Mouse (Mus musculus) right cerebral cortex, postnatal 4 days (tissue): ENCODE measurements at regions not wholly inside any gene's neighbourhood (a gene's known extent, or its start where the extent isn't known, plus 50 kb on each side); places are given as distances from the start of the nearest gene placed in this dataset.
A peak's percentile ranks its signal among the peaks of the same experiment; 100 is the strongest.

Source experiments
- DNase-seq: peaks from one replicate; pipeline ENCODE4 v3.0.0-alpha.2; 2022

DNA sequence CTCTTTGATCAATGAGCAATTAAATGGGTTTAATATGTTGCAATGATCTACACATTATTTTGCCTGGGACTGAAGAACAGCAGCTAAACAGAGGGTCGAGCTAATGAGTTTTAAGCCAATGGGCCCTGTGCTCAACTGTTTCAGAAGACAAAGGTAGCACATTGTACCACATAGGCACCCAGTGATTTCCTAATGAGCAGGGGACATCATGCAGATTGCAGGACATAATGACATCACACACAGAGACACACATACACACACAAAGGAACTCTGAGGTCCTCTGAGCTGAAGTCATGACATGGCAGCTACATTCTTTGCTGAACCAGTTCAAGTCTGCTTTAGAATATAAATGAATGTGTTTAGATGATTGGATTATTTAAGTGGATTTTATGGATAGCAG lies 71.9 kb downstream of the Zfp330 start:
- no peak for DNase-seq

DNA sequence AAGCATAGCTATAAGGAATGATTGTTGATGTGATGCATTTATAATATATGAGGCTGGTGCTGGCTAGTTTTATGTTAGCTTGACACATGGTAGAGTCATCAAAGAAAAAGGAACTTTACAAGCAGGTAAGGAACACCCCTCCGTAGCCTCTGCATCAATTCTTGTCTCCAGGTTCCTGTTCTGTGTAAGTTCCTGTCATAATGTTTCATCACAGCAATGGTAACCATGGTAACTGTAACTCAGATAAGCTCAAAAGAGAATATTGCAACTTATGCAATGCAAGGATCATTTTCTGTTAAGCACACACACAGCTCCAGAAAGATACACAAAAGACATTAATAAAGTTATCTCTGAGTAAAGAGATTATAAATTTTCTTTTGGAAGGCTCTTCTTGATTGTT lies 73.5 kb downstream of the Zfp330 start:
- no peak for DNase-seq

DNA sequence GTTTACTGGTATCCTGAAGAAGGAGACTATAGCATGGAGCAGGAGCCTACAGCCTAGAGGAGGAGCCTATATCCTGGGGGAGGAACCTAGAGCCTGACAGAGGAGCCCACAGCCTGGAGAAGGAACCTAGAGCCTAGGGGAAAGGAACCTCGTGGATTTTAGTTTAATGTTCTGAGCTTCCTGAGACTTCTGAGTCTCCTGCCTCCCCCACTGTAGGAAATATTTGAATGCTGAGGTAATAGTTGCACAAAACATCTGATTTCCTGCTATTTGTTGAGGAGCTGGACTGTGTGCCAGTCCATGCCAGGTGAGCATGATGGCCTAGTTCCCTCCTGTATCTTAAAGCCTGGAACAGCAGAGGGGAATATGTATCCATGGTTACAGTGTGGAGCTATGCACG lies 74.7 kb downstream of the Zfp330 start:
- DNase-seq, result no peak

DNA sequence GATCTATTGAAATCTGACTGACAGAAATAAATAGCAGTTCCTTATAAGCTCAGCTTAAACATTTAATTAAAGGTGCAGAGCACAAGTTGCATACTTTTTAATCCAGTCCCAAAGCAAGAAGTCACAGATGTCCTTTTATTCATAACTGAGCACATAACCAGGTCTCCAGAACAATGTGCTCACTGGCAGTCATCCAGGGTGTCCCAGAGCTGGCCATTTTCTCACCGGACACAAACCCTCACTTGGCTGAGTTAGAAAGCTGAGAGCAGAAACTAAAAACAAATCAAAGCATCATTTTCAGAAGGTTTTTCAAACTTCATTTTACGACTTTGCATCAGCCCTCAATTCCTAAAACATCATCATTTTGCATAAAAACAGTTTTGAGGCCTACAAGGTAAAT lies 75.9 kb downstream of the Zfp330 start:
- DNase-seq, result no peak

DNA sequence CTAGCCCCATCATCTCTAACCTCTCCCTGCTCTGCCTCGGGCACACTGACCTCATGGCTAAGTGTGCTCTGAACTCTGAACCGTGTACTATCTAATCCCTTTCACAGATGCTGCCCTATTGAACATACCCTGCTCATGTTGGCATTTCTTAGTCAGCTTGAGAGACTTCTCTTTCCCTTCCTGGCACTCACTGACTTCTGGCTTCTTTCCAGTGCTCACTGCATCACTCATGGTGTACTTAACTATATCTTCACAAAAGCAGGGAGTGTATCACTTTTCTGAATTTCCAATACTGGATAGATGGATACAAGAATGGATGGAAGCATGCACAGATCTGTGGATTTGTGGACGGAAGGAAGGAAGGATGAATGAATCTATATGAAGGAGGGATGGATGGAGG lies 80.9 kb downstream of the Zfp330 start:
- peak; percentile 5 for DNase-seq

DNA sequence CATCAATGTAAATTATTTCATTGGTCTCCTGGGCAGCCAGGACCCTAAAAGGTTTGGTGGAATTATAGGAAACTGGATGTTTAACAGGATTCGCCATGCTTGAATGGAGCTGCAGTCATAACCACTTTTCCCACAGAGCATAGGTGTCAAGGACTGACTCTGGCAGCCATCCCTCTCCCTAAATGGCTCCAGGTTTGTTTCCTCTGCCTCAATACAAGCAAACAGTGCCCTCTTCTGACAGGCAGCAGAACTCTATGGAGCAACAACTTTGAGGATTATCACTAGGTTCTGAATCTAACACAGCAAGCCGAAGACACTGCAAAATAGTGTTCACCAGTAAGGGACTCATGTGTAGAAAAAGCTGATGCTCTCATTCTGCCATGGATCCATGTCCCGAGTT lies 84.6 kb downstream of the Zfp330 start:
- DNase-seq, result peak; percentile 7

DNA sequence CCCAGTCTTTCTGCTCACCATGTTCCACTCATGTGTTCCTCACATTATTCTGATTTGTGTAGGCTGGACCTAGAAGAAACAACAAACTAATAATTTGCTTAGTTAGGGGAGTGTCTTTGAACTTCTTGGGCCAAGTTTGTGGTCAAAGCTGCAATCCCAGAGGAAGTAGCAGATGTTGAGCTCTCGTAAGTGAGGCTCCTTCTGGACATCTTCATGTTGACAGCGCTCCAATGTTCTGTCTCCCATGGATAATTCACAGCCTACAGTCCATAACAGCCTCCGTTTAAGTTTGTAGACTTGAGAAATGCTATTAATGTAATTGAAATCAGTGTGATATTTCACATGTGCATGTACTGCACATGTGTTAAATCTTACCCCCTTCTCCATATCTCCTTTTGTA lies 88.0 kb downstream of the Zfp330 start:
- DNase-seq, result no peak

DNA sequence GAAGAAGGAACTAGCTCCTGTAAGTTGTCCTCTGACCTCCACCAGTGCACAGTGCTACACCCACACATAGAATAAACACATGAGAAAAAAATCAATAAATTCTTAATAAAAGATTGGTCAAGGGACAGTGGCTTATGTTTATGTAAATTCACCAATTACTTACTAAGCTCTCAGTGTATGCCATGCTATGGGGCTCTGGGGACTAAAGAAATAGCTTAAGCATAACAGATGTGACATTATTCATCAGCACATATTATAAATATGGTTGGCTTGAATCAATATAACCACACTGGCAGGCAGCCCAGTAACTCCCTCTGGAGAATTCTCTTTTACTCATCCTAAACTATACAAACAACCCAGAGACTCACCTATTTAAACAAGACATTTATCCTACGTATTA lies 95.2 kb downstream of the Zfp330 start:
- DNase-seq, result no peak

DNA sequence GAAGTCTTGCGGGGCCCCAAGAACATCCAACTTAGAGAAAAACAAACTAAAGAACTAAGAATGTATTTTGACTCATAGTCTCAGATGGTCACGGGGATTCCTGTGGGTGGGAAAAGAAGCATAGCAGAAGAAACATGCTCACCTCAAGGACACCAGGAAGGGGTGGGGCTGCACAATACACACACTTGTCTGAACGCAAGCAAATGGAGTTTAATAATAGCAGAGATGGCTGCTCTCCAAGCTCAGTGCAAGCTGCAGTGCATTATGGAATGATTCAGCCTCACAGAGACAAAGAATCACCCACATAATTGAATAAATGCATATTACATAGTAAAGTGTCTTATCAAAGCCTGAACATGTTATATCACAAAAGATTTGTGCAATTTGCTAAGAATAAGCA lies 96.2 kb downstream of the Zfp330 start:
- DNase-seq, result no peak

DNA sequence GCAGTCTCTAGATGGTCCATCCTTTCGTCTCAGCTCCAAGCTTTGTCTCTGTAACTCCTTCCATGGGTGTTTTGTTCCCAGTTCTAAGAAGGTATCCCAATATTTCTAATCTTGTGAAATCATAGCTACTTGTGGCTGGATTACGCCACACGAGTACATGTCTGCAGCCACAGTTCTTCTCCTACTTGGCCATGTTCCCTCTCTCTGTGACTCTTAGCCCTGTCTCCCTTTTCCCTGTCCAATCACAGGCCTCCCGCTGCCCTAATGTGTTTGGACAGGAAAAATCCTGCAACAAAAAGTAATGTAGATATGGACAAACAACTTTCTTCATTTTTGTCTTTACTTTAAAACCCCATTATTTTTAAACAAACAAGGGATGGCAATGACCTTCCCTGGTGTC lies 104.7 kb downstream of the Zfp330 start:
- DNase-seq, result no peak

DNA sequence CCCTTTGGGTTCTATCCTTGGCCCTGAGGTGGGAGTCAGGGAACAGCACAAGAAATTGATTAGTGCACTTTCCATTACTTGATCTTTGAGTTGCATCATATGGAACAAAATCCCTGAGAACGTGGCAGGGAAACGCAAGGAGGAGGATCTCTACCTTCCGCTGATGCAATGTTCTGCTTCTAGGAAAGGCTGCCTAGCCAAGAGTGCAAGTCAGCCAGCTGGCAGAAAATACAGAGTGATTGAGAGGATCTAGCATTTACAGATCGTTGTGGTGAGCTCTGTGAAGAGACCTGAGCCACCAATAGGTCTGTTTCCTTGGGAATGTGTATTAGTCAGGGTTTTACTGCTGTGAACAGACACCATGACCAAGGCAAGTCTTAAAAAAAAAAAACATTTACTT lies 108.8 kb downstream of the Zfp330 start:
- no peak for DNase-seq

DNA sequence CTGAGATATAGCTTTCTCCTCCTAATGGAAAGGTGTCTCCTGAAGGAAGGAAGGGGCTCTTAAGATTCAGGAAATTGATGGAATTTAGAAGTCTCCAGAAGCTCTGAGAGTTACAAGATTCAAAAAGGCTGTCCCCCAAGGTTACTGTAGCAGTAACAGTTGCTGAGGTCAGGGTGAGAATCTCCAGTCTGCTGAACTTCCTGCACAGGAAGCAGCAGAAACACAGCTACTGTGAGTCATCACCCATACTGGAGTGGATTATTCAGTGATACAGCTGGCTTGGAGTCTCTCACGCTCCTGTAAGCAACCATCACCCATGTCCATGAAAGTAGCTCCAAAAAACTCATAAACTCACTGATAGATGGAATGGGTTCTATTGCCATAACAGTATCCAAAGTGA lies 133.5 kb downstream of the Zfp330 start:
- DNase-seq, result no peak

DNA sequence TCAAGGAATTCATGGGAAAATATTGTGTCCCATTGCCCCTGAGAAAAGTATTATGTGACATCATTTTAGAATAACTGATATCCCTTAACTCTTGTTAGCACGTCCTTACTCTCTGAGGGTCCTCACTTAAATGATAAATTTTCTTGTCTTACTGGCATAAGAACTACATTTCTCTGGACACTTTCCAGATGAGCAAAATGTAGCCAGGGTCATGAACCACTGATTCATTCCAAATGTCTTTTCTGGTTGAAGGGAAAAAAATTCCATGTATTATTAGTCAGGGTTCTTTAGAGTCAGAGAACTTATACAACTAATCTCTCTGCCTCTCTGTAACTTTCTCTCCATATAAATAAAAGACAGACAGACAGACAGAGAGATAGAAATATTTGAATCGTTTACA lies 143.5 kb downstream of the Zfp330 start:
- no peak for DNase-seq

DNA sequence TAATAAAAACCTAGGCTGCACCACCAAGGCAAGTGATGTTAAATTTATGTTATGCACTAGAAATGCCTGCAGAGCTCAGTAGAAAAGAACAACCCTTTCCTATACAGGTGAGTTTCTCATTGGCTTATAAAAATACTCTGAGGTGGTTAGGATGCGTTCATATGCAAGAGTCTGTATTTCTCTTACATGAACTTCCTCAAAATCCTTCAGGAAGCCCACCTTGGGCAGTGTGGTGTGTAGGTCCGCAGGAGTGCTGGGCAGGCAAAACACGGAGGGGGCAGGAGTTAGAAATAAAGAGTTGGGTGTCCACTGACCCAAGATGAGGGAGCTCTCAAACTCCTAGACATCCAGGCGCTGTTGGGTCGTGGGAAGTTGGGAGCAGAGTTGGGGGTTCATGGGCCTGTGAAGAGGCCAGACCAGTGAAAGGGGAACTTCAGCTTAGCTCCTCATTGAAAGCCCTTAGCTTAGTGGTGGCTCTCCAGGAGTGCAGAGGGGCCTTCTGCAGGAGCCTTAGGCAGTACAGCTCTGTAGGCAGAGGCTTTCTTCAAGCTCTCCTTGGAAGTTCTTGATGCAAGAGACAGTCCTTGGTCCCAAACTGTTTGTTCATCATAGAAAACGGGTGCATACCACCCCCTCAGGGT lies 150.0 kb downstream of the Zfp330 start:
- no peak for DNase-seq

DNA sequence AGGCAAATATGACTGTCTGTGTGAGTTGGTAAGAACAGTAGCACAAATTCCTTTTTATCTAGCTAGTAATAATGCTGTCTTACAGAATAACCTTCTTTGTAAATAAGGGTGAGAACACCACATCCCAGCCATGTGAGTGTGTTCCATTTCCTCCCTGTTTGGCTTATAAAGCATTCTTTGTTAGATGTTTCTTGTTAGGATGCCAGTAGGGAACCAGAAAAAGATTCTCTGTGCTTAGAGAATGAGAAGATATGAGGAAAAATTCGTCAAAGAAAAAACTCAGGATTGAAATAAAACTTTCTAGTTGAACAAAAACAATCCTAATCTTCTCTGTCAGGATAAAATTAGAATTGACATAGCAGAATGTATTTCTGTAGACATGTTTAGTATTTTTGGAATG lies 155.3 kb downstream of the Zfp330 start:
- DNase-seq, result no peak

DNA sequence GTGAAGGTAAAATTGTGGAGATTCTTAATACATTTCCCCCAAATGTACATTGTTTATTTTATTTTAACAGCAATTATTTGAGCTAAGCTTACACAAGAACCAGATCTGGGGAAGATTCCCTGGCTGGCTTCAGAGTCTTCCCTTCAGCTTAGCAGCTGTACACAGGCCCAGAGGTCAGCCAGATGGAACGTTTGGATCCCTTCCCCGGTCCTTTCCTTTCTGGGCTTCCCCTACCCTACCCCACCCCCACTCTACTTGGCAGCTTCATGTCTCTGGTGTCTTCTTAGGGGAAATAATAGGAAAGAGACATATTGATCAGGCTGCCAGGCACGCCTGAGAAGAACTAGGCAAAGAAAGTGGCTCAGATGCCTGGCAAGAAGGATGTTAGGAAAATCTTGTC lies 172.4 kb downstream of the Zfp330 start:
- DNase-seq, result no peak

DNA sequence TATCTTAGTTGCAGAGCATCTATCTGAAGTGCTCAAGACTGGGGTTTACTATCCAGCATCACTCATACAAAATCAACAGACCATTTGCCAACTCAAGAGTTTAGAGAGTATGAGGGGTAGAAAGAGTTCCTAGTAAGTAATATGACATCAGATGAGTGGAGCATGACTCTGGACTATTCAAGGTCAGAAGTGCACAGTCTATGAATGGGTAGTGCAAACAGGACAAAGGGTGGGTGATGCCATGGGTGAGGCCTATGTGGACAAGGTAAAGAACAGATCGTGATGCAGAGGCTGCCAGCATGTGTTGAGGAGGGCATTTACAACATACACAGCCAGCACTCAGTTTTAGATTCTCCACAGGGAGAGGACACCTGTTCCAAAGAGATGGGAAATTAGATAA lies 170.4 kb upstream of the Il15 start:
- no peak for DNase-seq

DNA sequence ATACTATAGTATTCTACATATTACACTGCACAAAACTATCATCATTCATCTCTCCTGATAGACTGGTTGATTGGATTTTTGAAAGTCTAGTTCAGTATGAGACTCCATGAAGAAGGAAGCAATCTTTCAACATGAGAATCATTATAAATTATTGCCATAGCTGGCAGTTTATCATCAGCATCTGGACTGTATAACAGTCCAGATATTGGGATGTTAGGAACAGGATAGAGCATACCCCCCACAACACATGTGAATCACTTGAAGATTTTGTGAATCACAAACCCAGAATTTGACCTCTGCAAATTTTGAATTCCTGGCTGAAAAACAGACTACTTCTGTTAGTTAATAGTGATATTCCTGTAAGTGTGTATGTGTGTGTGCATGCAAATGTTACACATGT lies 135.1 kb upstream of the Il15 start:
- no peak for DNase-seq

DNA sequence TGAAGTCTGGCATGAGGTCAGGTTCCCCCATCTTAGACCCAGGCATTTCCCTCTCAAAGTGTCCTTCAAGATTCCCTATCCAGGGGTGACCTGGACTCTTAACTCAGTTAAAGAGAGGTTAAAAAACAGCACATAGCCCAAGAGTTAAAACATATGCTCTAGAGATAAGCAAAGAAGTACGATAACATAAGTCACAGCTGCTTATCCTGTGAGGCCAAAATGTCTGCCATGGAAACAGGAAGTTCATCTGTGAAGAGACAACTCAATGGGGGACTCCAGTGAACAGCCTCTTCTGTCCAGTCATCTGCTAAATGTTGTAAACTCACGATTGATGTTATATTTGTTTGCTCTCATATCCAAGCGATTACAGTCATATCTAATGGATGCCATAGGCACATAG lies 126.1 kb upstream of the Il15 start:
- DNase-seq, result no peak

DNA sequence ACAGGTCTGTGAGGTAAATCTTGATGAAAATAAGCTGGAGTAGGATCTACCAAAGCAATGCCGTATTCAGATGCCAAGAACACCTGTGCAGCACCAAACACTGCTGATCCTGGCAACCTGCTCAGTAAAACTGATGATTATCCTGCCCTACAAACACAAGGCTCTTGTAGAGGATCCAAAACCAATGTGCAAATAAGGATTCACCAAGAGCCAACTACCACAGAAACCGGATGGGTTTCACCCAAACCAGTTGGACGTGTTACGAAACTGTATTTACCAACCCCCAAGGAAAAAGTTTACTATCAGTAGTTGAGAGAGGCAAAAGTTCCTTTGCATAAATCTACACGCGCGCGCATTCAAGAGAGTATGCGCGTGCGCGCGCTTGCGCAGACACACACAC lies 120.8 kb upstream of the Il15 start:
- no peak for DNase-seq

DNA sequence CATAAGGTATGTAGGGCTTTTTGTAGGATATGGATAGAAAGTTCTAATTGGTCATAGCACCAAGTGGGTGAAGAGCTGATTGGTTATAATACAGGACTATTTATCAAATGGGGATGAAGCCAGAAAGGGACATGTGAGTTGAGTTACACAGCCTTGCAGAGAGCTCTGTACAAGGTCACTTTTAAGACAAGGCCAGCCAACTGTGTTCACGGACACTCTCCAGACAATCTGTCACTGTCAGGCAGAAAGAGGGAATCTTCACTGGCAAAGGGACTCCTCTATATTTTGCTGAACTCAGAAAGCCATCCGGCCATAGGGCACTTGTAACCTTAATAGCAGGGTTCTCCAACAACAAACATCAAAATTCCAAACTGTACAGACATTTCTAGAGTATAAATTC lies 95.5 kb upstream of the Il15 start:
- DNase-seq, result no peak

DNA sequence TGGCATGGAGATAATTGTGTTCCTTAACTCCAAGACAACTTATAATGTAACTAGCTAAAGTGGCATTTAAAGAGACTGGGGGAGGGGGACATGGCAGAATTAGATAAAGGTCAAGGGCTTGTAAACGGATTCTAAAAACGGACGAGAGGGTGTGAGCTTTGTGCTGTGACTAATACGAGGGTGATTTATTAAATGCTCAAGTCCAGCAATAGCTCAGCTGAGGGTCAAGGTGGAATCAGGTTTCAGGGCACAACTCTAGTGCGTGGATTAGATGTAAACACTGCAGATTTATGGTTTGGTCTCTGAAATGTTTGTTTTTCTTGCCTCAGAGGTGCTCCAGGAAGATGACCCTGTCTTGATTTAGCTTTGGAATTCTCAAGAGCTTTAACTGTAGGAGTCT lies 74.8 kb upstream of the Il15 start:
- no peak for DNase-seq

DNA sequence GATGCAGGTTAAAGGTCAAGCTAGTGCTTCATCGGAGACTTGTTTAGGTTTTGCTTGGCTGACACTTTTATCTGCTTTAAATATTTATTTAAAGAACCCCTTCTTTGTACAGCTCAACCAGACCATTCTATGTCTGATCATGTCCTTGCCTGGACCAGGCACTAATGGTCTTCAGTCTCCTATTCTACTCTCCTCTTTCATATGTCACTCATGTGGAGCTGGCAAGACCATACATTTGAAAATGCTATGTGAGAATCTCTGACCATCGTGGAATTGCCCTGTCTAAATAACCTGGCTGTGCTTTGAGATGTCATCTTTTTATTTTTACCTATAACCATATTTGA lies 74.4 kb upstream of the Il15 start:
- DNase-seq, result no peak

DNA sequence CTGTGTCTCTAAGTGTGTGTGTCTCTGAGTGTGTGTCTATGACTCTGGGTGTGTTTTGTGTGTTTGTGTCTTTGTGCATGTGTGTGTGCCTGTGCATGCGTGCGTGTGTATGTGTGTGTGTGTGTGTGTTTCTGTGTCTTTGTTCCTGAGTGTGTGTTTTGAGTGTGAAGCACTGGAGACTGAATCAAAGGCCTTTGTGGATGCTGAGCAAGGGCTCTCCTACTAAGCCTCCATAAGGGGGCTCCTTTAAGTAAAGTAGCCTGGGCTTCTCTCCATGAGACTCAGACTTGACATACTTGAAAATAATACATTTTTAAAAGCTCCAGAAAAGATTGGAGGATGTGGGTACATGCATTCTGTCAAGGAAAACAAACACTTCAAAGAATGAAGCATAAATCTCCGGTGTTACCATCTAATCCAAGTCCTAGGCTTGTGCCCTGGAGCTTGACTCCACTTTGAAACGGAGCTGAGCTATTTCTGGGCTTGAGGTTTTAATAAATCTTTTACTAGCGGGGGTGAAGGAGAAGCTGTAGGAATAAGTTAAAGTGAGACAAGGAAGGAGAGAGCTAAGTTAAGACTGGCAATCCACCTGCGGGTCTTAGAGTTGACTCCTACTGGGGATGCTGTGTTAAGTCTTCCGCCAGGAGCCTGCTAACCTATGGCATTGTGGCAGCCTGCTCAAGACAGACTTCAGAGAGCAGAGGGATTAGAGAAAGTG lies 73.8 kb upstream of the Il15 start:
- no peak for DNase-seq

DNA sequence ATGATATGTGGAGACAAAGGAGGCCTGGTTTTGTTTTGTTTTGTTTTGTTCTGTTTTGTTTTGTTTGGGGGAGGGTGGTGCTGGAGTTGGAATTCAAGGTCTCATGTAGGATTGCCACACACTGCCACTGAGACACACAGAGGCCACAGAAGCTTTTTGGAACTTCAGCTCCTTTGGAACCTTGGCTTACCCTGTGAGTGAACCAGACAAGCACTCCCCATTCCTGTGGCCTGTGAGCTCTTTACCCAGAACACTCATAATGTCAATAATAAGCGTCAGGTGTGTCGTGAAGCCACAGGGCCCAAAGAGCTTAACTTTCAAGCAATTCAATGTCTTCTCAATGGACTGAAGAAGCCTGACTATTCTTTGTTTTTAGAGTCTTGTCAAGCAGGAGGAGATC lies 70.2 kb upstream of the Il15 start:
- DNase-seq, result no peak
